Mouse (Mus musculus) common myeloid progenitor, adult 5-6 weeks (primary cell): ENCODE results near the gene Nipsnap2. TPM values are rescaled to one million over a fixed set of nuclear protein-coding genes. Genes with fewer than 3 reads are reported as not detected.

Source experiments
- total RNA-seq: library from RNA; stranded (forward); fragments of 200-1000, 187-1606 nt; gene quantifications from 2 replicates; pipeline ENCODE4 v1.2.3, GENCODE M21; 2017

The Nipsnap2 gene
- total RNA-seq, 1 experiment from 2014 or later, result 31.8 TPM

Other genes starting within 250 kb of the Nipsnap2 start
- gene Sfswap, start 223.8 kb upstream of the Nipsnap2 start, total RNA-seq, result 43.5 and 70.6 TPM in 2 replicates
- 0.05 TPM in 1 of 2 replicates, not detected in the other for gene Mmp17, start 140.9 kb upstream of the Nipsnap2 start, total RNA-seq
- 3.3 and 4.3 TPM in 2 replicates for gene Zfp11, start 55.0 kb upstream of the Nipsnap2 start, total RNA-seq
- gene Sept14, start 16.6 kb upstream of the Nipsnap2 start, total RNA-seq, result not detected in 2 replicates
- gene Mrps17, start 9.6 kb upstream of the Nipsnap2 start, total RNA-seq, result 76.2 and 84.4 TPM in 2 replicates
- 14.2 and 18.7 TPM in 2 replicates for gene Psph, start 62.4 kb downstream of the Nipsnap2 start, total RNA-seq
- 12.7 and 15.8 TPM in 2 replicates for gene Sumf2, start 121.9 kb downstream of the Nipsnap2 start, total RNA-seq
- gene Chchd2, start 162.4 kb downstream of the Nipsnap2 start, total RNA-seq, result 210 and 211 TPM in 2 replicates
- gene Zbed5, start 170.7 kb downstream of the Nipsnap2 start, total RNA-seq, result 3.7 and 8.4 TPM in 2 replicates
- 0.09 and 1.1 TPM in 2 replicates for gene Phkg1, start 173.5 kb downstream of the Nipsnap2 start, total RNA-seq
- gene Nupr1l, start 183.5 kb downstream of the Nipsnap2 start, total RNA-seq, result 0.68 and 1.6 TPM in 2 replicates
- gene Vkorc1l1, start 216.9 kb downstream of the Nipsnap2 start, total RNA-seq, result 39.8 and 42.5 TPM in 2 replicates